Comparison of ENCODE assay signal across 19 mouse cellular contexts in the genomic region with DNA sequence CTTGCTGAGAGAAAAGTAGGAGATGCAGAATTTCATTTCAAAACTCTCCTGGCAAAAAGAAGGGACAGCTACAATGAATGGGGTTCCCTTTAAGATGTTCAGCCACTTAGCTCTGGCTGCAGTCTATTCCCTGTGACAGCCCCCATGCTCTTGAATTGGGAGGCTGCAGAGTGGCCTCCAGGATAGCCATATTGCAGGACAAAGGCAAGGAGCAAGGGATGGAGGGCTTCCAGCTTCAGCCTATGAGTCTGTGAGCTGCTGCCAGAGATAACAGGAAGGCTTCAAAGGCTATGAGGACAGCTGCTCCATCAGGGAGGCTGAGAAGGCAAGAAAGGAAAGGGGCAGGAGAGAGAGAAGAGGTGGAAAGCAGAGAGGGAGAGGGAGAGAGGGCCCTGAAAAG.
A peak's percentile ranks its signal among the peaks of the same experiment; 100 is the strongest.
DNase-seq lines count a peak whose midpoint lies in the region; ATAC-seq and TF ChIP-seq lines count a peak whose summit lies in the region.
"Had no signal": no experiment of that assay in that cellular context is flagged by ENCODE, and none has a peak within 500 bp of the region (broad histone marks: within the 10 kb centered on the region; RNA-seq: fewer than 3 reads in every experiment).

No protein-coding gene starts in this region.

- no peak overlapping the region for H3K4me2 ChIP-seq in forebrain, postnatal 0 days (ENCODE audit: low read depth)
- no peak overlapping the region for H3K4me2 ChIP-seq in forebrain, embryonic 16.5 days (ENCODE audit: low read length)
- no peak overlapping the region for H3K4me2 ChIP-seq in liver, embryonic 12.5 days

- H3K27me3 ChIP-seq in forebrain, embryonic 10.5 days (ENCODE audit: poor library complexity, severe bottlenecking), result peaks cover 52% of the 10 kb centered on the region
- no peaks in the 10 kb centered on the region for H3K27me3 ChIP-seq in forebrain, postnatal 0 days (ENCODE audit: insufficient read depth, low read length)
- H3K27me3 ChIP-seq in forebrain, embryonic 16.5 days (replicated peaks; ENCODE audit: control insufficient read depth, insufficient read depth, low read length), result no peaks in the 10 kb centered on the region
- H3K27me3 ChIP-seq in liver, embryonic 12.5 days (replicated peaks), result no peaks in the 10 kb centered on the region

- H3K36me3 ChIP-seq in forebrain, embryonic 10.5 days (replicated peaks), result no peaks in the 10 kb centered on the region
- H3K36me3 ChIP-seq in forebrain, postnatal 0 days (ENCODE audit: insufficient read depth), result no peaks in the 10 kb centered on the region
- no peaks in the 10 kb centered on the region for H3K36me3 ChIP-seq in forebrain, embryonic 16.5 days (ENCODE audit: control insufficient read depth, insufficient read depth)
- H3K36me3 ChIP-seq in liver, embryonic 12.5 days, result no peaks in the 10 kb centered on the region
- H3K36me3 ChIP-seq: embryonic facial prominence, embryonic 10.5 days had no signal

- peaks cover 20% of the 10 kb centered on the region for H3K4me1 ChIP-seq in forebrain, embryonic 10.5 days
- H3K4me1 ChIP-seq in forebrain, postnatal 0 days (ENCODE audit: insufficient read depth), result peaks cover 7% of the 10 kb centered on the region; the same call in 1 of the 2 replicates
- peaks cover 14% of the 10 kb centered on the region for H3K4me1 ChIP-seq in forebrain, embryonic 16.5 days (replicated peaks; ENCODE audit: control insufficient read depth, insufficient read depth, low read length)
- H3K4me1 ChIP-seq in liver, embryonic 12.5 days, result no peaks in the 10 kb centered on the region

- no peaks in the 10 kb centered on the region for H3K9me3 ChIP-seq in forebrain, embryonic 10.5 days
- H3K9me3 ChIP-seq in forebrain, postnatal 0 days (ENCODE audit: low read length), result no peaks in the 10 kb centered on the region
- H3K9me3 ChIP-seq in forebrain, embryonic 16.5 days (ENCODE audit: control insufficient read depth, low read length), result no peaks in the 10 kb centered on the region
- H3K9me3 ChIP-seq in liver, embryonic 12.5 days (replicated peaks), result 0 out of 2 replicates have a peak, but pooled peaks cover 3% of the 10 kb centered on the region
- H3K9me3 ChIP-seq: embryonic facial prominence, embryonic 10.5 days had no signal

- no peak for ATAC-seq in forebrain, postnatal 0 days
- ATAC-seq in forebrain, embryonic 16.5 days, result 0 out of 2 replicates have a peak, but pooled peaks have one; percentile 13
- ATAC-seq in liver, embryonic 12.5 days, result no peak
- ATAC-seq: activated CD4-positive, CD25-positive, alpha-beta regulatory T cell, adult 4 months had no signal

- H3K9ac ChIP-seq in forebrain, postnatal 0 days, result no peak overlapping the region
- H3K9ac ChIP-seq in forebrain, embryonic 16.5 days (replicated peaks; ENCODE audit: low read depth, low read length), result no peak overlapping the region
- H3K9ac ChIP-seq in liver, embryonic 12.5 days, result no peak overlapping the region

- TF ChIP-seq POLR2A in brain, embryonic 14.5 days (IDR thresholded peaks at IDR 0.05; ENCODE audit: borderline replicate concordance, extremely low read depth, insufficient read depth, insufficient read length, poor library complexity, severe bottlenecking), result no peak

- 0 out of 2 replicates have a peak overlapping the region, but pooled peaks have one; percentile 49 for H3K27ac ChIP-seq in forebrain, embryonic 10.5 days
- no peak overlapping the region for H3K27ac ChIP-seq in forebrain, postnatal 0 days (ENCODE audit: low read depth, low read length)
- no peak overlapping the region for H3K27ac ChIP-seq in forebrain, embryonic 16.5 days (ENCODE audit: low read length)
- no peak overlapping the region for H3K27ac ChIP-seq in liver, embryonic 12.5 days
- H3K27ac ChIP-seq: embryonic facial prominence, embryonic 10.5 days; stomach, postnatal 0 days had no signal

- no peak overlapping the region for H3K4me3 ChIP-seq in forebrain, embryonic 10.5 days
- no peak overlapping the region for H3K4me3 ChIP-seq in forebrain, postnatal 0 days (ENCODE audit: low read depth, low read length)
- no peak overlapping the region for H3K4me3 ChIP-seq in forebrain, embryonic 16.5 days (replicated peaks; ENCODE audit: low read length)
- no peak overlapping the region for H3K4me3 ChIP-seq in liver, embryonic 12.5 days
- H3K4me3 ChIP-seq: embryonic facial prominence, embryonic 10.5 days; erythroblast, embryonic 14.5 days had no signal

- intact Hi-C loops in left cerebral cortex, postnatal 4 days (cut with DNase I), result no loop called here
- intact Hi-C loops in left cerebral cortex, postnatal 10 days (cut with DNase I), result no loop called here

- no peak for TF ChIP-seq CTCF in forebrain, postnatal 0 days (IDR thresholded peaks at IDR 0.05; ENCODE audit: low read depth)
- TF ChIP-seq CTCF in brain, embryonic 14.5 days (IDR thresholded peaks at IDR 0.05; ENCODE audit: borderline replicate concordance, extremely low read depth, insufficient read depth, insufficient read length), result no peak

- no peak for DNase-seq in forebrain, embryonic 10.5 days (ENCODE audit: extremely low spot score, low spot score)
- no peak for DNase-seq in forebrain, postnatal 0 days
- DNase-seq in left cerebral cortex, postnatal 4 days, result peak; percentile 10
- no peak for DNase-seq in left cerebral cortex, postnatal 10 days (ENCODE audit: extremely low spot score in 1 of 2, low spot score in 2 of 2)
- peak; percentile 75 for DNase-seq in brain, embryonic 14.5 days (ENCODE audit: low read depth)
- no peak for DNase-seq in spleen, adult 12 weeks (ENCODE audit: low spot score)
- DNase-seq: adrenal gland, postnatal 25 days; B cell, adult 2 months; cerebellum, adult 8-10 months; gastrocnemius, postnatal 36 days; kidney, adult 18-20 months; lung, adult 2 months; lung, postnatal 36 days had no signal

Comparison
In these comparisons a context has a peak if more than half of its experiments do, and no peak if none do; other contexts are left out.
1. DNase-seq: peak in left cerebral cortex, postnatal 4 days (single experiment) and brain, embryonic 14.5 days (single experiment); none in forebrain, embryonic 10.5 days (single experiment), forebrain, postnatal 0 days (single experiment), left cerebral cortex, postnatal 10 days (0 of 2) and spleen, adult 12 weeks (single experiment).